Mouse (Mus musculus): ENCODE measurements at regions not wholly inside any gene's neighbourhood (a gene's known extent, or its start where the extent isn't known, plus 50 kb on each side); places are given as distances from the start of the nearest gene placed in this dataset.
A peak's percentile ranks its signal among the peaks of the same experiment; 100 is the strongest.

DNA sequence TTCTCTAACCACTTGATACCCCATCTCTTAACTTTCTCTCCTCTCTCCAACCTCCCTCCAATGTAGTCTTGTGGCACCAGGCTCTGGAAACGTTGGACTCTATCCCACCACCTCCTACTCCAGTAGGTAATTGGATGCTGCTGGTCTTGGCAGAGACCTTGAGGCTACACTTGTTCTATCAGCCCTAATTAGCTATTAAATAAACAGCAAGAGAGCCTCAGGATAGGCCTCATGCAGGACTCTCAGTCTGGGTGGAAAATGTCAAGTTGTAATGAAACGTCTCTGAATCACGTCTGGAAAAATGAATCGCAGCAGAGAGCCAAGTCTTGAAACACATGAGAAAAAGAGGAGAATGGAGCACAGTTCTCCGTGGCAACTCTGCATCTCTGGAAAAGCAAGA is 472.0 kb upstream of the Klf4 start:
- Histone ChIP-seq H3K9me3 (ENCODE audit: control insufficient read depth, low read length) (no peaks in the 10 kb centered on the region), H3K4me3 (ENCODE audit: low read depth, low read length) (no peak overlapping the region), H3K4me2 (replicated peaks; ENCODE audit: low read depth) (no peak overlapping the region), H3K27me3 (ENCODE audit: control insufficient read depth, insufficient read depth, low read length) (no peaks in the 10 kb centered on the region), H3K36me3 (ENCODE audit: control insufficient read depth, insufficient read depth, low read length) (no peaks in the 10 kb centered on the region), H3K27ac (replicated peaks) (no peak overlapping the region), H3K9ac (ENCODE audit: low read length) (no peak overlapping the region), H3K4me1 (replicated peaks; ENCODE audit: control insufficient read depth, insufficient read depth) (no peaks in the 10 kb centered on the region)
- DNase-seq (ENCODE audit: low spot score): no peak
- no peak for ATAC-seq (ENCODE audit: low FRiP score, low TSS enrichment)
- TF ChIP-seq EP300 (optimal IDR thresholded peaks at IDR 0.05) (no peak), CTCF (IDR thresholded peaks at IDR 0.05; ENCODE audit: low read depth) (no peak)
- 57% methylated on average over 5 of the region's 5 CpGs for WGBS

DNA sequence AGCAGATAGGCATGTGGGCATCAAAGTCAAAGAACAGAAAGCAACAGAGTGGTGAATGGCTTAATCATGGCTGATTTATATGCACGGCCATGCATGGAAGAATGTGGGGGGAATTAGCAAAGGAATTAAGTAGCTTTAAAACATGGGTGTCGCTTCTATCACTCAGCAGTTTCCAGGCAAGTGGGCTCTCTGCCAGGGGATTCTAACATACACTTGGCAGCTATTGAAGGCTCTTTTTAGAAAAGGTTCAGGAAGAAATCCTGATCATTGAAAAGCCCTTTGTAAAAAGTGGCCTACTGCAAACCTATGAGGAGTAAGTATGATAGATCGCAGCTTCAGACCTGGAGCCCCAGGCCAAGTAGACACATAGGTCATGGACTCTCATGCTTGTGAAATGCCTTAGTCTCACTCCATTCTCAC is 469.1 kb upstream of the Klf4 start:
- Histone ChIP-seq H3K4me2 (replicated peaks; ENCODE audit: low read depth) (no peak overlapping the region), H3K4me1 (replicated peaks; ENCODE audit: control insufficient read depth, insufficient read depth) (no peaks in the 10 kb centered on the region), H3K9me3 (ENCODE audit: control insufficient read depth, low read length) (no peaks in the 10 kb centered on the region), H3K27ac (replicated peaks) (0 out of 2 replicates have a peak overlapping the region, but pooled peaks have one; percentile 45), H3K4me3 (ENCODE audit: low read depth, low read length) (no peak overlapping the region), H3K9ac (ENCODE audit: low read length) (no peak overlapping the region), H3K36me3 (ENCODE audit: control insufficient read depth, insufficient read depth, low read length) (no peaks in the 10 kb centered on the region), H3K27me3 (ENCODE audit: control insufficient read depth, insufficient read depth, low read length) (no peaks in the 10 kb centered on the region)
- ATAC-seq (ENCODE audit: low FRiP score, low TSS enrichment): no peak
- DNase-seq (ENCODE audit: low spot score): no peak
- WGBS: 44% methylated on average over 3 of the region's 3 CpGs
- TF ChIP-seq EP300 (optimal IDR thresholded peaks at IDR 0.05) (no peak), CTCF (IDR thresholded peaks at IDR 0.05; ENCODE audit: low read depth) (no peak)

DNA sequence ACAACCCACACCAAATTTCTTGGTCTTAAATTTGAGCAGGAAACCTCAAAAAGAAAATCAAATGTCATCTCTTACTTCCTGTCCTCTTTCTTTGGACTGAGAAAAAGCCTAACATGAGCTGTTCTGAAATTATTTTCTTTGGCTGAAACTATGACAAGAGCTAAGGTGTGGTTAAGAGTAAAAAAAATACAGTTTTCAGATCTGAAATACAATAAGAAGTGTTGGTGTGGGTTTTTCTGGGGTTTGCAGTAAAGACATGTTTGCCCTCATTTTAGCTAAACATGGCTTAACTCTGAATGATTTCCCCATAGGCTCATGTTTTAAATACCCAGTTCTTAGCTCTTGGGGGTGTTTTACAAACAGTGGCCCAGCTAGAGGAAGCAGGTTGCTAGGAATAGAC is 451.8 kb upstream of the Klf4 start:
- TF ChIP-seq EP300 (optimal IDR thresholded peaks at IDR 0.05) (no peak), CTCF (IDR thresholded peaks at IDR 0.05; ENCODE audit: low read depth) (no peak)
- Histone ChIP-seq H3K4me3 (ENCODE audit: low read depth, low read length) (no peak overlapping the region), H3K4me2 (replicated peaks; ENCODE audit: low read depth) (no peak overlapping the region), H3K9ac (ENCODE audit: low read length) (no peak overlapping the region), H3K36me3 (ENCODE audit: control insufficient read depth, insufficient read depth, low read length) (no peaks in the 10 kb centered on the region), H3K27ac (replicated peaks) (no peak overlapping the region), H3K9me3 (ENCODE audit: control insufficient read depth, low read length) (no peaks in the 10 kb centered on the region), H3K4me1 (replicated peaks; ENCODE audit: control insufficient read depth, insufficient read depth) (no peaks in the 10 kb centered on the region), H3K27me3 (ENCODE audit: control insufficient read depth, insufficient read depth, low read length) (no peaks in the 10 kb centered on the region)
- no peak for DNase-seq (ENCODE audit: low spot score)
- ATAC-seq (ENCODE audit: low FRiP score, low TSS enrichment): no peak

DNA sequence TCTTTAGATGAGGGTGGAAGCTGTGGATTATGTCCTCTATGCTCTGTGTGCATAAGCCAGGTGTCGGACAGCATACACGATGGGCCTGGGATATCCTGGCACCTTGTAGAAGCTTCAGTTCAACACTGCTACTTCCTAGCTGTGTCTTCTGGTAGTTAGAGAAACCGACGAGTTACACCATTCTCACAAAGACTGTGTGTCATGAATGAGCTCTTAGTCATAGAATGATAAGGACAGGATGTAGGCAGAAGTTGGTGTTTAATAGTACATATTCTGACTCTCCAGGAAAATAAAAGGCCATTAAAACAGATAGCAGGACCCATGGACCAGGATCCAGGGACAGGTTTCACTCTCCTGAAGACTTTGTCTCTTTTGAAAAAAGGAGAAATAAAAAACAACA is 446.3 kb upstream of the Klf4 start:
- 72% methylated on average over 4 of the region's 4 CpGs for WGBS

DNA sequence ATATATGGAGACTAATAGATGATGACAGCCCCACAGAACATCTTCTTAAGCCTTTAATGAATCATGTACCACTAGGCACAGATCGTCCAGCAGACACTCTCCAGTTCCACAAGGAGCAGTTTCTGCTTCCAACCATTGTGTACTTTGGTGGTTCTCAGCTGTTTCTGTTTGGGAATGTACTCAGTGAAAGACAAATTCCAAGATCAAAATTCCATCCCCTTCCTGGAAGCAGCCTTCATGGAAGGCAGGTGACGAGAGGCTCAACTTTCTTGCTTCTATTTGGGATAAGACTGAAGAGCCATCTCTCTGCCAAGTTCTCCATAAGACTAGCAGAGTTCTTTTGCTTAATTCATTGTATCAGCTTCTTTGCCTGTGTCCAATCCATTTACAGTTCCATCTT is 444.0 kb upstream of the Klf4 start:
- DNase-seq (ENCODE audit: low spot score): no peak
- no peaks in the 10 kb centered on the region for H3K9me3 ChIP-seq (ENCODE audit: control insufficient read depth, low read length)
- no peak overlapping the region for H3K4me3 ChIP-seq (ENCODE audit: low read depth, low read length)
- no peaks in the 10 kb centered on the region for H3K27me3 ChIP-seq (ENCODE audit: control insufficient read depth, insufficient read depth, low read length)
- no peak for ATAC-seq (ENCODE audit: low FRiP score, low TSS enrichment)
- WGBS: 55% methylated on average over 2 of the region's 2 CpGs
- H3K36me3 ChIP-seq (ENCODE audit: control insufficient read depth, insufficient read depth, low read length): no peaks in the 10 kb centered on the region
- no peaks in the 10 kb centered on the region for H3K4me1 ChIP-seq (replicated peaks; ENCODE audit: control insufficient read depth, insufficient read depth)
- no peak overlapping the region for H3K4me2 ChIP-seq (replicated peaks; ENCODE audit: low read depth)
- TF ChIP-seq EP300 (optimal IDR thresholded peaks at IDR 0.05): no peak
- TF ChIP-seq CTCF (IDR thresholded peaks at IDR 0.05; ENCODE audit: low read depth): no peak
- H3K27ac ChIP-seq (replicated peaks): no peak overlapping the region
- no peak overlapping the region for H3K9ac ChIP-seq (ENCODE audit: low read length)

More for the DNA sequence above, 446.3 kb upstream of the Klf4 start:
- Histone ChIP-seq H3K9me3 (ENCODE audit: control insufficient read depth, low read length) (no peaks in the 10 kb centered on the region), H3K4me2 (replicated peaks; ENCODE audit: low read depth) (no peak overlapping the region), H3K9ac (ENCODE audit: low read length) (no peak overlapping the region), H3K36me3 (ENCODE audit: control insufficient read depth, insufficient read depth, low read length) (no peaks in the 10 kb centered on the region), H3K27me3 (ENCODE audit: control insufficient read depth, insufficient read depth, low read length) (no peaks in the 10 kb centered on the region), H3K27ac (replicated peaks) (no peak overlapping the region), H3K4me1 (replicated peaks; ENCODE audit: control insufficient read depth, insufficient read depth) (no peaks in the 10 kb centered on the region), H3K4me3 (ENCODE audit: low read depth, low read length) (no peak overlapping the region)
- DNase-seq (ENCODE audit: low spot score): no peak
- TF ChIP-seq CTCF (IDR thresholded peaks at IDR 0.05; ENCODE audit: low read depth) (no peak), EP300 (optimal IDR thresholded peaks at IDR 0.05) (no peak)
- ATAC-seq (ENCODE audit: low FRiP score, low TSS enrichment): peak; percentile 63; the same call in 1 of the 2 replicates

DNA sequence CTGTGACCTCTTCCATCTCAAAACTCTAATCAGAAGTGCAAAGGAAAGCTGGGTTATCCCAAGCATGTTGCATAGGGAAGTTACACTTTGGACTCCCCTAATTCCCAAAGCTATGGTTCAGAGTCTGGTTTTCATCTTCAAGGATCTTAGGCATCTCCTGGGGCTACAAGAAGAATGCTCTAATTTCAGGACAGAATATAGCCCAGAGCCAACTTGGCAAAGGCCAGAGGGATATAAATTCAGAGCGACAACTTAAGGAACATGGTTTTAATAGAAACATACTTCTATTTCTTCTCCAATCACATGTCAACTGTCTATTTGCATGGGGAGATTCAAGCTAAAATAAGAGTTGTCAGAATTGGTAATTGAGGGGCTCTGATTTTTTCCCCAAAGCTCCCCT is 441.4 kb upstream of the Klf4 start:
- H3K4me1 ChIP-seq (replicated peaks; ENCODE audit: control insufficient read depth, insufficient read depth): no peaks in the 10 kb centered on the region
- H3K36me3 ChIP-seq (ENCODE audit: control insufficient read depth, insufficient read depth, low read length): no peaks in the 10 kb centered on the region
- H3K4me2 ChIP-seq (replicated peaks; ENCODE audit: low read depth): no peak overlapping the region
- H3K27ac ChIP-seq (replicated peaks): no peak overlapping the region
- H3K27me3 ChIP-seq (ENCODE audit: control insufficient read depth, insufficient read depth, low read length): no peaks in the 10 kb centered on the region
- no peaks in the 10 kb centered on the region for H3K9me3 ChIP-seq (ENCODE audit: control insufficient read depth, low read length)
- no peak overlapping the region for H3K9ac ChIP-seq (ENCODE audit: low read length)
- ATAC-seq (ENCODE audit: low FRiP score, low TSS enrichment): no peak
- H3K4me3 ChIP-seq (ENCODE audit: low read depth, low read length): no peak overlapping the region
- 54% methylated on average over 1 of the region's 1 CpGs for WGBS
- TF ChIP-seq CTCF (IDR thresholded peaks at IDR 0.05; ENCODE audit: low read depth) (no peak), EP300 (optimal IDR thresholded peaks at IDR 0.05) (no peak)
- no peak for DNase-seq (ENCODE audit: low spot score)

Data from stomach, postnatal 0 days (tissue).